Mouse (Mus musculus): ENCODE data around the gene Chrna9. TPM values are rescaled to one million over a fixed set of nuclear protein-coding genes. Genes with fewer than 3 reads are reported as not detected.

Chrna9 gene
- total and polyA plus RNA-seq, 3 experiments, result 0.16 TPM; not detected in 2

- no peak for DNase-seq (ENCODE audit: low spot score)
- ATAC-seq (ENCODE audit: extremely low read depth, insufficient number of reproducible peaks, low FRiP score, poor library complexity, severe bottlenecking), result no peak
- no peaks in the 10 kb centered on the region for H3K36me3 ChIP-seq (replicated peaks)
- H3K4me1 ChIP-seq (ENCODE audit: insufficient read depth, low read depth, low read length), result no peaks in the 10 kb centered on the region
- TF ChIP-seq TAL1 (conservative IDR thresholded peaks at IDR 0.05; ENCODE audit: low read depth, low read length) (no peak), POLR2AphosphoS5 (IDR thresholded peaks at IDR 0.05; ENCODE audit: insufficient replicate concordance, low read depth, low read length) (no peak), CTCF (IDR thresholded peaks at IDR 0.05; ENCODE audit: low read depth, low read length) (no peak), GATA2 (IDR thresholded peaks at IDR 0.05; ENCODE audit: borderline replicate concordance, low read depth, low read length) (no peak), GATA1 (IDR thresholded peaks at IDR 0.05; ENCODE audit: borderline replicate concordance, low read length) (no peak)
- peaks cover 3% of the 10 kb centered on the region; the same call in 1 of the 2 replicates for H3K27me3 ChIP-seq (ENCODE audit: insufficient read depth, low read length)
- no peaks in the 10 kb centered on the region for H3K9me3 ChIP-seq (replicated peaks)
- no peak within 1 kb of the TSS for H3K4me3 ChIP-seq (ENCODE audit: low read depth, low read length)
Observed at GRCm38 (mm10) chr5:66004134-66004925, 69.6 kb downstream of the Chrna9 start, which contains the start of gene 9130230L23Rik. TSS of gene 9130230L23Rik (minus strand) at chr5:66004285.

GRCm38 (mm10) chr5:66005041-66005678 is 70.4 kb downstream of the Chrna9 start:
- ATAC-seq (ENCODE audit: extremely low read depth, insufficient number of reproducible peaks, low FRiP score, poor library complexity, severe bottlenecking) (no peak), DNase-seq (ENCODE audit: low spot score) (no peak)
- no peak overlapping the region for H3K4me3 ChIP-seq (ENCODE audit: low read depth, low read length)
- no peaks in the 10 kb centered on the region for H3K4me1 ChIP-seq (ENCODE audit: insufficient read depth, low read depth, low read length)
- H3K9me3 ChIP-seq (replicated peaks), result no peaks in the 10 kb centered on the region
- no peaks in the 10 kb centered on the region for H3K36me3 ChIP-seq (replicated peaks)
- TF ChIP-seq CTCF (IDR thresholded peaks at IDR 0.05; ENCODE audit: low read depth, low read length) (no peak), TAL1 (conservative IDR thresholded peaks at IDR 0.05; ENCODE audit: low read depth, low read length) (no peak), GATA1 (IDR thresholded peaks at IDR 0.05; ENCODE audit: borderline replicate concordance, low read length) (no peak), GATA2 (IDR thresholded peaks at IDR 0.05; ENCODE audit: borderline replicate concordance, low read depth, low read length) (no peak), POLR2AphosphoS5 (IDR thresholded peaks at IDR 0.05; ENCODE audit: insufficient replicate concordance, low read depth, low read length) (no peak)
- H3K27me3 ChIP-seq (ENCODE audit: insufficient read depth, low read length), result peaks cover 3% of the 10 kb centered on the region; the same call in 1 of the 2 replicates

- no peaks in the 10 kb centered on the region for H3K9me3 ChIP-seq (replicated peaks)
- no peak for ATAC-seq (ENCODE audit: extremely low read depth, insufficient number of reproducible peaks, low FRiP score, poor library complexity, severe bottlenecking)
- no peaks in the 10 kb centered on the region for H3K27me3 ChIP-seq (ENCODE audit: insufficient read depth, low read length)
- H3K4me3 ChIP-seq (ENCODE audit: low read depth, low read length), result no peak overlapping the region
- no peaks in the 10 kb centered on the region for H3K4me1 ChIP-seq (ENCODE audit: insufficient read depth, low read depth, low read length)
- TF ChIP-seq CTCF (IDR thresholded peaks at IDR 0.05; ENCODE audit: low read depth, low read length) (no peak), GATA2 (IDR thresholded peaks at IDR 0.05; ENCODE audit: borderline replicate concordance, low read depth, low read length) (no peak), POLR2AphosphoS5 (IDR thresholded peaks at IDR 0.05; ENCODE audit: insufficient replicate concordance, low read depth, low read length) (no peak), TAL1 (conservative IDR thresholded peaks at IDR 0.05; ENCODE audit: low read depth, low read length) (no peak), GATA1 (IDR thresholded peaks at IDR 0.05; ENCODE audit: borderline replicate concordance, low read length) (no peak)
- no peak for DNase-seq (ENCODE audit: low spot score)
- H3K36me3 ChIP-seq (replicated peaks), result no peaks in the 10 kb centered on the region
Observed at GRCm38 (mm10) chr5:66008245-66008967, 73.7 kb downstream of the Chrna9 start.

- ATAC-seq (ENCODE audit: extremely low read depth, insufficient number of reproducible peaks, low FRiP score, poor library complexity, severe bottlenecking) (no peak), DNase-seq (ENCODE audit: low spot score) (no peak)
- Histone ChIP-seq H3K36me3 (replicated peaks) (no peaks in the 10 kb centered on the region), H3K4me1 (ENCODE audit: insufficient read depth, low read depth, low read length) (no peaks in the 10 kb centered on the region), H3K27me3 (ENCODE audit: insufficient read depth, low read length) (no peaks in the 10 kb centered on the region), H3K9me3 (replicated peaks) (no peaks in the 10 kb centered on the region), H3K4me3 (ENCODE audit: low read depth, low read length) (no peak overlapping the region)
- TF ChIP-seq TAL1 (conservative IDR thresholded peaks at IDR 0.05; ENCODE audit: low read depth, low read length), result no peak
Observed at GRCm38 (mm10) chr5:66013999-66014398, 79.3 kb downstream of the Chrna9 start.

- ATAC-seq (ENCODE audit: extremely low read depth, insufficient number of reproducible peaks, low FRiP score, poor library complexity, severe bottlenecking), result no peak
- no peak for TF ChIP-seq GATA1 (IDR thresholded peaks at IDR 0.05; ENCODE audit: borderline replicate concordance, low read length)
- no peak for TF ChIP-seq TAL1 (conservative IDR thresholded peaks at IDR 0.05; ENCODE audit: low read depth, low read length)
- no peak for TF ChIP-seq CTCF (IDR thresholded peaks at IDR 0.05; ENCODE audit: low read depth, low read length)
- no peak for TF ChIP-seq POLR2AphosphoS5 (IDR thresholded peaks at IDR 0.05; ENCODE audit: insufficient replicate concordance, low read depth, low read length)
- TF ChIP-seq GATA2 (IDR thresholded peaks at IDR 0.05; ENCODE audit: borderline replicate concordance, low read depth, low read length), result no peak
Observed at GRCm38 (mm10) chr5:66014437-66014836, 79.7 kb downstream of the Chrna9 start.

GRCm38 (mm10) chr5:66015449-66015961 is 80.8 kb downstream of the Chrna9 start:
- Histone ChIP-seq H3K9me3 (replicated peaks) (no peaks in the 10 kb centered on the region), H3K36me3 (replicated peaks) (no peaks in the 10 kb centered on the region), H3K4me3 (ENCODE audit: low read depth, low read length) (no peak overlapping the region), H3K27me3 (ENCODE audit: insufficient read depth, low read length) (no peaks in the 10 kb centered on the region), H3K4me1 (ENCODE audit: insufficient read depth, low read depth, low read length) (no peaks in the 10 kb centered on the region)
- no peak for TF ChIP-seq CTCF (IDR thresholded peaks at IDR 0.05; ENCODE audit: low read depth, low read length)
- no peak for TF ChIP-seq TAL1 (conservative IDR thresholded peaks at IDR 0.05; ENCODE audit: low read depth, low read length)
- TF ChIP-seq GATA1 (IDR thresholded peaks at IDR 0.05; ENCODE audit: borderline replicate concordance, low read length), result no peak
- no peak for TF ChIP-seq GATA2 (IDR thresholded peaks at IDR 0.05; ENCODE audit: borderline replicate concordance, low read depth, low read length)
- DNase-seq (ENCODE audit: low spot score) (no peak), ATAC-seq (ENCODE audit: extremely low read depth, insufficient number of reproducible peaks, low FRiP score, poor library complexity, severe bottlenecking) (no peak)

More at GRCm38 (mm10) chr5:66014437-66014836, 79.7 kb downstream of the Chrna9 start:
- Histone ChIP-seq H3K9me3 (replicated peaks) (no peaks in the 10 kb centered on the region), H3K27me3 (ENCODE audit: insufficient read depth, low read length) (no peaks in the 10 kb centered on the region), H3K4me3 (ENCODE audit: low read depth, low read length) (no peak overlapping the region), H3K36me3 (replicated peaks) (no peaks in the 10 kb centered on the region), H3K4me1 (ENCODE audit: insufficient read depth, low read depth, low read length) (no peaks in the 10 kb centered on the region)
- no peak for DNase-seq (ENCODE audit: low spot score)

Data from G1E (cell line).